Mouse (Mus musculus) ES-E14 (cell line): ENCODE data around the gene Olfr223.

Experiments
- HCFC1 ChIP-seq: IDR thresholded peaks from 2 replicates; pipeline ENCODE4 v1.6.1; 2012; ENCODE audit warnings: low read length, inconsistent platforms, borderline replicate concordance; ENCODE audit not compliant: insufficient read depth
- MAFK ChIP-seq: IDR thresholded peaks from 2 replicates; pipeline ENCODE4 v1.6.1; 2014; ENCODE audit warnings: mild to moderate bottlenecking, low read depth, low read length, inconsistent platforms; ENCODE audit not compliant: insufficient read depth

DNA sequence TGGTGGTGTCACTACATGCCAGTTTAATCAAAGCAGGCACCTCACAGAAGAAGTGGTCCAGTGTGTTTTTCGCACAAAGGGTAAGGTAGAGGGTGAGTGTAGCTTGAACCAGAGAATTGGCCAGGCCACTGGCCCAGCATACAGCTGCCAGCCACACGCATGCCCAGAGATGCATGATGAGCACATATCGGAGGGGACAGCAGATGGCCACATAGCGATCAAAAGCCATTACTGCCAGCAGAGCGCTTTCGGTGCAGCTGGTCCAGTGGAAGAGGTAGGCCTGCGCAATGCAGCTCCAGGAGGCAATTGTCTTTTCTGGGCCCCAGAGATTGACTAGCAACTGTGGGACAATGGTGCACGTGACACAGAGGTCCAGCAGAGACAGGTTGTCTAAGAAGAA lies 3.6 kb downstream of the Olfr223 start:
- no peak for TF ChIP-seq MAFK
- TF ChIP-seq HCFC1: no peak
